Mouse (Mus musculus): ENCODE results near the gene Trub2.
"Not testable (repeated sequence)": the region's sequence is repeated elsewhere in the genome, so short reads cannot be mapped to it uniquely, and the experiment has no call there.

Trub2 gene

DNA sequence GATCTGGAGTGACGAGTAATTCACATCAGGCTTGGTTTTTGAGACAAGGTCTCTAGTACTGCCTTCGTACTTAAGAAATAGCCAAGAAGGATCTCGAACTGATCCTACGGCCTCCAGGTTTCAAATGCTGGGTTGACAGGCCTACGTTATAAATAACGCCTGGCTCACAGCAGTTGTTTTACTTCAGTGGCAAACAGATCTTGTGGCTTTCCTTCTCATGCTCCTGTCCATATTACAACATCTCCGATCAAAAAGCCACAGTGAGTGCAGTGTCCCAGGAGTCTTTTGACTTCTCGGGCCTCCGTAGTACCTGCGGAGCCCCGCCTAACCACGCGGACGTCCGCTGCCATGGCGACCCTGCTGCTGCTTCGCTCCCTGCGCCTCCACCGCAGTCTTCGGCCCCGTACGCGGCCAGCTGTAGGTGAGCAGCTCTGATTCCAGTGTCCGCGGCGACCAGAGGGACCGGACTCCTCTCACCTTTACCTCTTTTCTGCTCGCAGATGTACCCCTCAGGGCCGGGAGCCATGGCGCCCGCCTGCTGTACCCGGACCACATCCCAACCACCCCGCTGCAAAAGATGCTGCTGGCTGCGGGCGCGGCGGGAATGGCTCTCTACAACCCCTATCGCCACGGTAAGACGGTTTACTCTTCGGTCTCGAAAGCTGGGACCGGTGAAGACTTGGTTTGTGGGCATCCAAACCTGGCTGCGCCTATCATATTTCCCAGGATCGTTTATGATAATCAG, at the start of gene Trub2:
TSS of gene Trub2 (minus strand) at position 566 of the 745 bp plus-strand sequence.
- peak; percentile 53 for DNase-seq (ENCODE audit: low spot score)

DNA sequence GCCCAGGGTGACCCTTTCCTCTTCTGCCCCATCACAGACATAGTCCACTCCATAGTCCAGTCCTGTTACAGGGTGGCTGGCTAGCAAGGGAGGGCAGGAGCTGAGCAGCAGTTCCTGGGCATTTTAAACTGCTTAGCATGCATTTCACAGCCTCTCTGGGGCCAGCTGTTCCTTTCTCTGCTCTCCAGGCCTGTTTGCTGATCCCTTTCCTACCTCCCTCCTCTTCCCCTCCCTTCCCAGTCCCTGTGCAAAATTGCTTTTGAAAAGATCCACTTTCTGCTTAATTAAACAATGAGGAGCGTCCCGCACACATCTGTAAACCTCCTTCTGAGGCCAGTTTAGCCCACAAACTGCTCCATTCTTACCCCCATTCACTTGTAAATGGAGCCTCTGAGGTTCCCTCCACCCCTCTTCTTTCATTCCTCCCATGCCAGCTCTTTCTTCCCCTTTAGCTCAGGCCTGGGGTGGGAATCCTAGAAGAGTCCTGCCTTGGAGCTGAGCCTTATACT, 47.1 kb upstream of the Trub2 start:
- DNase-seq (ENCODE audit: low spot score): no peak

DNA sequence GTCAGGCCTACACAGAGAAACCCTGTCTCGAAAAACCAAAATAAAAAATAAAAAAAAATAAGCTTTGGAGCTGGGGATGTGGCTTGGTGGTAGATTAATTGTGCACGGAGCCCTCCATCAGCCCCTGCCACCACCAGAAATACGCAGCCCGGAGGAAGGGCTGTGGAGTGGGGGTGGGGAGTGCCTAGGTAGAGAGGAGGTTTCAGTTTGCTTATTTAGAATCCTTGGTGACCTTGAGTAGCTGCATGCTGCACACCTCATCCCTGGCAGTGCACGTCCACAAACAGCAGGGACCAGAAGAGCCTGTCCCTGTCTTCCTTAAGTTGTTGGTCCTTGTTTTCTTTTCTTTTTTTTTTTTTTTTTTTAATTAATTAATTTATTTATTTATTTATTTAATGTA, 45.5 kb upstream of the Trub2 start:
- DNase-seq (ENCODE audit: low spot score): no peak

DNA sequence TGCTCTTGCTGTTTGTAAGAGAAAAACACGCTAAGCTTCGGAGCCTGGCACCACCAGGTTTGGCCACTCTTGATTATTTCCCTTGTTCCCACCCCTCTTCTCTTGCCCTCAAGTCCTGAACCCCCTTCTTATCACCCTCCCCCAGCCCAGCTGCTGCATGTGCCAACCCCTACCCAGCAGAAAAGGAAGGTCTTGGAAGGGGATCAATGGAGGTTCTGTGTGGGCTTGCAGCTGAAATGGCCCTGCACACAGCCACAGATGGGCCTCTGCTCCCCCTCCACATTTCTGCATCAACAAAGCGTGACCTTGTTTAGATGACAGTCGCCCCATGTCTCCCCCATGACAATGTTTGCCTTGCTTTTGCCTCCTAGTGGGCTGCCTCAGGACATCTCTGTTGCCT, 42.8 kb upstream of the Trub2 start:
- DNase-seq (ENCODE audit: low spot score): no peak

DNA sequence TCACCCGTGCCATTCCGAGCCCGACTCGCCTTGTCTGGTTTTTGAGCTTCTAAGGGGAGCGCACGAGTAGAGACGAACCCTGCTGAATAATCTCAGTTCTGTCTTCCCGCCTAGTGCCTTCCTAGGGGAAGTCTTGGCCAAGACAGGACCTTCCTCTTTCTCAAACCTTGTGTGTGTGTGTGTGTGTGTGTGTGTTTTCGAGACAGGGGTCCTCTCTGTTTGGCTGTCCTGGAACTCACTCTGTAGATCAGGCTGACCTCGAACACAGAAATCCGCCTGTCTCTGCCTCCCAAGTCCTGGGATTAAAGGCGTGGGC, 39.4 kb upstream of the Trub2 start:
- no peak for DNase-seq (ENCODE audit: low spot score)

DNA sequence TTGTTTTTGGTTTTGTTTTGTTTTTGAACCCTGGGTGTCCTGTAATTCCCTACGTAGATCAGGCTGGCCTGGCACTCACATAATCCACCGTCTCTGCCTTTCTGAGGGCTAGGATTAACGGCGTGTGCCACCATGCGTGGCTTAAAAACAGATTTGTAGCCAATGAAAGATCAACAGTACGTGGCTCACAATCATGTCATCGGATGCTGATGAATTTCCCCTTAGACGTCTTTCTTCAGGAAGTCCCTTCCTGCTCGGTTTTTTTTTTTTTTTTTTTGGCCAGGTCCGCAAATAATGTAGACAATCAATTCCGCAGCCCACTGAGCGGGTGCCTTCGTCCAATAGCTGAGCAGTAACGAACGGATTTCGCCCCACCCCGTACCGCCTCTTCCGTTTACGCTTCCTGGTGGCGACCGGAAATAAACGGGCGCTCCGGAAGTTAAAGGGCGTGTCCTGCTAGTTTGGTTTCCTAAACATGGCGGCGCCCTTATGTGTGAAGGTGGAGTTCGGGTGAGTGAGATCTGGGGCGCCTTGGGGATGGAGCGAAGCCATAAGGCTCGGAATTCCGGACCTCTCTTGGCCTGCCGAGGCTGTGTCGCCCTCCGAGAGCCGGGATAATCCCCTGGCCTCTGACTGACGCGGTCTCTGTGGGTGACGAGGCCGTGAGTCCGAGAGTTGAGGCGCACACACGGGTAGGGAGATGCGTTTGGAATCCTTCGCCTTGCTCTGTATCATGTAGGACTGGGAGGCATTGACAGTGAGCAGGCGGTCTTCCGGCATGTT, 38.8 kb upstream of the Trub2 start:
- peak; percentile 74 for DNase-seq (ENCODE audit: low spot score)

DNA sequence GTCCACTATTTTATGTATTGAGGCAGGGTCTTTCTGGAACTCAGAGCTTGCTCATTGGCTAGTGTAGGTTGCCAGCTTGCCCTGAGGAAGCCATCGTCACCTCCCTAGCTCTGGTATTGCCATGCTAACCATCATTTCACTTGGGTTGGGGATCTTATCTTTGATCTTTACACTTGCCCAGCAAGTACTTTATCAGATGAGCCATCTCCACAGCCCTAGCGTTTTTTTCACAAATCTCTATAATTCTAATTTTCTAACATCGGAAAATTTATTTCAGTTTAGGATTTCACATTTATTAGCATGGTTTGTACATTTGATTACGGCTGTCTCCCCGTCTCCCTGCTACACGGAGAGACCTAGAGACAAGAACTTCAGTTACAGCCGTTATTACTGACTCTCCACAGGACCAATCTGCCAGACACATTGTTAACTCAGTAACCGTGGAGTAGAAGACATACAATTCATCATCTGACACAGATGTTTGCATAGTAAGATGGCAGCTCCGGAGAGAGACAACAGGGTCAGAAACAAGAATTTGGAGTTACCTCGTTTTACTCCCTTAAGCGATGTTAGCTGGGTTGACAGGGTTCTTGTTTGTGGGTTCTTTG, 38.1 kb upstream of the Trub2 start:
- DNase-seq (ENCODE audit: low spot score): no peak

DNA sequence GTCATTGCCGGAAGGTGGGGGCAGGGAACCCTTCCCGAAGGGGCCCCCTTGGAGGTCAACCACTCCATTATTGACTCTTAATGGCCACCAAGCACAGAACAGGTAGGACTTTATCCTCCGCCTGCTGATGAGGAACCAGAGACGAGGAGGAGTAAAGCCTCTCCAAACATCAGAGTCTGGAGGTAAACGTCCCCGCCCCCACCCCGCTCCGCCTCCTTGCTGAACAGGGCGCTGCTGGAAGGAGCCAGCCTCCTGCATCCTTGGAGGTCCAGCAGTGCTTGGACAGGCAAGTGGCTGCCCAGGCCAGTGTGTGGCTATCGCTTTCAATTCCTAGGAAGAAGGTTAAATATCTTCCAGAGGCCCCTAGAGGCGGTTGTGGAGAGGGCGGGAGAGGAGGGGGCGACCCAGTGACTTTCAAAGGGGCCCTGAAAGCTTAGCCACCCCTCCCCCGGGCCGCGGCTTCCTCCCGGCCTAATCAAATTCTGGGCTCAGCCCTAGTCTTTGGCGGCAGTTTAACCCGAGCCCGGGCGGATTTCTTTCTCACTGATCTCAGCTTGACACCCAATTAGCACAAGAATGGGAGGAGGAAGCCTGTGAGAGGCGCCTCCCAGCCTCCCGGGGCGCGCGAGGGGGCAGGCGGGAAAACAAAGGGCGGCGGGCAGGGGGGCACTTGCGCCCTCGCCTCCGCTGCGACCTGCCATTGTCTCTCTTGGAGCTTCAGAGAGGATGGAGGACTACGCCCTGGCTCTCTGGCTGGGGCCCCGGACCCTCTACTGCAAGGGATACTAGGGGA, 31.9 kb upstream of the Trub2 start, which contains the start of gene Urm1:
TSS of gene Urm1 (plus strand) at position 51 of the 793 bp plus-strand sequence.
- DNase-seq (ENCODE audit: low spot score): peak; percentile 49

DNA sequence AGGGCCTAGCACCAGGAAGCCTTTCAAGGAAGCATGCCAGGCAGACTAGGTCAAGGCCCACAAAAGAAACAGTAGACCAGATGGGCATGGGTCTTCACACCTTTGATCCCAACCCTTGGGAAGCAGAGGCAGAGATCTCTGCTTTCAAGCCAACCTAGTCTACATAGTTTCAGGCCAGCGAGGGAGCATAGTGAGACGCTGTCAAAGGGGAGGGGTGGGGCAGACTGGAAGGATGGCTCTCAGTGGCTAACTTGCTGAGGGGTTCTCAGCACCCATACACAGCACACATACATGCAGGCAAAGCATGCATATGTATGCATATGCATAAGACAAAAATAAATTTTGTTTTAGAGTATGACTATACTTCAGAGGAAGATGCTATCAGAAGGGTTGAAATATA, 31.1 kb upstream of the Trub2 start:
- no peak for DNase-seq (ENCODE audit: low spot score)

DNA sequence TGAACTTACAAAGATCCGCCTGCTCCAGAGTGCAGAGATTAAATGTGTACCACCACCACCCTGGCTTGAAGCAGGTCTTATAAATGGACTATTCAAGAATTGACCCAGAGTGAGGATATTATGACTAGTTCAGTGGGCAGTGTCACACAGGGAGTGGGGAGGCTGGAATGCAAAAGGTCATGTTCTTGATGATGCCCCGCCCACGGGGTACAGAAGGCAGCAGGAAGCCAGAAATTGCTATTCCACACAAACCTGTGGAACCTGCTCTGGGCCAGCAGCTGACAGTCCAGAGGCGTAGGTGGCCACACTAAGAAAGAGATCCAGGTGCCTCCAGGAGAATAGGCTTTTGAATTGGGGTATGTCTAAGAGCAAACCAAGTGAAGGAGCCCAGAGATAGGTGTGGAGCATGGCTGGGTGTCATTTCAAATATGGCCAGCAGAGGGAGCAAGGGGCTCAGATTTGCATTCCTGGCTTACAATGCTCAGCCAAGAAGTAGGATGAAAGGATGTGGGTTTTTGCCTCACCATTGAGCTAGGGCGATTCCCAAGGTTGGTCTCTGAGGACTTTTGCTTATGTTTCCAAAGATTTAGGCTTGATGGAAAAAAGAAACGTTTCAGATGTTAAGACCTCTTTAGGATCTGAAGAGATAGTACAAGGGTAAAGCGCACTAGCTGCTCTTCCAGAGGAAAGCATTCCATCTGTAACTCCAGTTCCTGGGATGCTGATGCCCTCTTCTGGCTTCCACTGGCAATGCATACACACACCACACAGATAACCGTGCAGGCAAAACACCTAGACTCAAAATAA, 29.3 kb upstream of the Trub2 start:
- DNase-seq (ENCODE audit: low spot score): peak; percentile 72

DNA sequence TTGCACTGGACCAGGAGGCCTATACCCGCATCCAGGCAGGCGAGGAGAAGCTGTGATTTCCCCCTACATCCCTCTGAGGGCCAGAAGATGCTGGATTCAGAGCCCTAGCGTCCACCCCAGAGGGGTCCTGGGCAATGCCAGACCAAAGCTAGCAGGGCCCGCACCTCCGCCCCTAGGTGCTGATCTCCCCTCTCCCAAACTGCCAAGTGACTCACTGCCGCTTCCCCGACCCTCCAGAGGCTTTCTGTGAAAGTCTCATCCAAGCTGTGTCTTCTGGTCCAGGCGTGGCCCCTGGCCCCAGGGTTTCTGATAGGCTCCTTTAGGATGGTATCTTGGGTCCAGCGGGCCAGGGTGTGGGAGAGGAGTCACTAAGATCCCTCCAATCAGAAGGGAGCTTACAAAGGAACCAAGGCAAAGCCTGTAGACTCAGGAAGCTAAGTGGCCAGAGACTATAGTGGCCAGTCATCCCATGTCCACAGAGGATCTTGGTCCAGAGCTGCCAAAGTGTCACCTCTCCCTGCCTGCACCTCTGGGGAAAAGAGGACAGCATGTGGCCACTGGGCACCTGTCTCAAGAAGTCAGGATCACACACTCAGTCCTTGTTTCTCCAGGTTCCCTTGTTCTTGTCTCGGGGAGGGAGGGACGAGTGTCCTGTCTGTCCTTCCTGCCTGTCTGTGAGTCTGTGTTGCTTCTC, 27.5 kb upstream of the Trub2 start:
- DNase-seq (ENCODE audit: low spot score): no peak

DNA sequence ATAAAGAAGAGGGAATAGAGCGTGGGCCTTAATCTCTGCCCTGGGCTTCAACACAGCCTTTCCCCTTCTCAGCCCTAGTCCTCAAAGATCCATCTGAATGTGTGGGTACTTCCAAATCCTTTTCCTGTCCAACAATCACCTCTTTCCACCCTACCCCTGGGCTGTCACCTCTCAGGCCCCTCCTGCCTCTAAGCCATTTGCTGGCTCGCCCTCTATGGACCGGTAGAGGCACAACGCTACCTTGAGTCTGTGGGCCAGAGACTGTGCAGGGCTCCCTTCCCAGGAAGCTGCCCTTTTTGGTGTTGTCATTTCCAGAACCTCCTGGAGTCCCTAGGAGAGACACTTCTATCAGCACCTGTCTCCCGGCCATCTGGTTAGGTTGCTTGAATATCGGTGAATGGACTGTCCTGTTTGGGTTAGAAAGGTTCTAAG, 15.1 kb upstream of the Trub2 start:
- no peak for DNase-seq (ENCODE audit: low spot score)

DNA sequence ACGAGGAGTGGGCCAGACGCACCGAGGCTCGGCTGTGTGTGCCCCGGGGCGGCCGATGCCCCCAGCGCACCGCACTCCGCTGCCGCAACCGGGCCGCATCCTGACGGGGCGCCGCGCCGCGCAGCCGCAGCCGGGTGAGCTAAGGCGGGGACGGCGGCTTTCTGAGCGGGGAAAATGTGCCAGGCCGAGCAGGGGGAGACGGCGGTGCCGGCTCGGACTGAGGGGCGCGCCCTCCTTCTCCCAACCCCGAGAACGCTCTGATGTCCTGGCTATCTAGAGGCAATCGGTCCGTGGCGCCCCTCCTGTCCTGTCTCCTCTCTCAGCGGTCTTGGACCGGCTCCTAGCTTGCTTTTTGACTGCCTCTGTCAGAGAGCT, 14.5 kb upstream of the Trub2 start:
- DNase-seq (ENCODE audit: low spot score): no peak

DNA sequence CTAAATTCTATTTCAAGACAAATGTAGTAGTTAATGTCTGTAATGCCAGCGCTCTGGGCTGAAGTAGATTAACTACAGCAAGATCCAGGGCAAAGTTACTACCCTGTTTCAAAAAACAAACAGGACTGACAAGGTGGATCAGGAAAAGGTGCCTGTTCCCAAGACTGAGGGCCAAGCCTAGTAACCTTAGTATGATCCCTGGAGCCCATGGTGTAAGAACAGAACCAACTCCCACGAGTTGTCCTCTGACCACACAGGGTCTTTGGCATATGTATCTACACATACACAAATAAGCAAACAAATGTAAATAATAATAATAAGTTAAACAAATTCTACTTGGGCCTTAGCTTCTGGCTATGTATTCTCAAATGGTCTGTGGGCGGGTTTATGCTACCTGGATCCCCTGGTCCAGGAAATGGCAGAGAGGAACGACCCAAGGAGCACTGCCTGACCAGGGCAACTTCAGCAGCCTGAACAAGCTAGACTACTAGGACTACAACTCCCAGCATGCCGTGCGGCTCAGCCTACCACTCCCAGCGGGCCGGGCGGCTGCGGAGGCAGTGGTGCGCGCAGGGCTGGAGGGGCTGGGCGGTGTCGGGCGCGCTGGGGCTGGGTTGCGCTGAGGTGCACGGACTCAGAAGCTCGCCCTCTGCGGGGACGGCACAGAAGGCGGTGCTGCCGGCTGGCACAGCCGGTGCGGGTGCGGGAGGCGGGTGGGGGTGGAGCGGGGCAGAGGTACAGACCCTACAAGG, 13.9 kb upstream of the Trub2 start, which contains the start of gene Slc27a4:
TSS of gene Slc27a4 (plus strand) at position 560 of the 752 bp plus-strand sequence.
- peak; percentile 90 for DNase-seq (ENCODE audit: low spot score)

DNA sequence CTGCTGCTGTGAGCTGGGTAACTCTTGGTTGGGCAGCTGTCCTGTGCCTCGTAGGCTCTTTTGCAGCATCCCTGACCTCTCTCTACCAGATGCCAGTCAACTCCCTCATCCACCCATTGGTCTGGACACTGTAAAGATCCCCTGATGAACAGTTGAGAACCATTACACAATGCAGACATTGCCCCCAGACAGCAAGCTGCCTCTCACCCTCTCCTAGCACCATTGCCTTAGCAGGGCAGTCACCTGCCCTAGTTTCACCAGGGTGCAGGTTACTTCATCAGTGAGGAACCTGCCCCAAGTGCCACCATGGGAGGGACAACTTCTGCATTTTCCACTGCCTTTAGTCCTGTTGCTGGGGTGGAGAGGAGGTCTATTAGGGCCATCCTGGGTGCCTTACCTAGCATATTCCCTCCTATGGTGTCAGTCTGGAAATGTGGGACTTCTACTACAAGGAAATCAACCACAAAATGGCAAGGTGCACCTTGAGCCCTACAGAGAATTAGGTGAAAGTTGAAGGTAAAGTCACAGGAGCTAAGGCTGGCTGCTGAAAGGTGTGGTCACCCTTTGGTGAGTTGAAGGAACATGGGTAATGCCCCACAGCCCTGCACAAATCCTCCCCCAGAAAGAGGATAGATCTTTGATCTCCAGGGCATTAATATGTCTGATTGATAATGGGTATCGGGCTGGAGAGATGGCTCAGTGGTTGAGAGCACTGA, 4.6 kb upstream of the Trub2 start:
- DNase-seq (ENCODE audit: low spot score): no peak

DNA sequence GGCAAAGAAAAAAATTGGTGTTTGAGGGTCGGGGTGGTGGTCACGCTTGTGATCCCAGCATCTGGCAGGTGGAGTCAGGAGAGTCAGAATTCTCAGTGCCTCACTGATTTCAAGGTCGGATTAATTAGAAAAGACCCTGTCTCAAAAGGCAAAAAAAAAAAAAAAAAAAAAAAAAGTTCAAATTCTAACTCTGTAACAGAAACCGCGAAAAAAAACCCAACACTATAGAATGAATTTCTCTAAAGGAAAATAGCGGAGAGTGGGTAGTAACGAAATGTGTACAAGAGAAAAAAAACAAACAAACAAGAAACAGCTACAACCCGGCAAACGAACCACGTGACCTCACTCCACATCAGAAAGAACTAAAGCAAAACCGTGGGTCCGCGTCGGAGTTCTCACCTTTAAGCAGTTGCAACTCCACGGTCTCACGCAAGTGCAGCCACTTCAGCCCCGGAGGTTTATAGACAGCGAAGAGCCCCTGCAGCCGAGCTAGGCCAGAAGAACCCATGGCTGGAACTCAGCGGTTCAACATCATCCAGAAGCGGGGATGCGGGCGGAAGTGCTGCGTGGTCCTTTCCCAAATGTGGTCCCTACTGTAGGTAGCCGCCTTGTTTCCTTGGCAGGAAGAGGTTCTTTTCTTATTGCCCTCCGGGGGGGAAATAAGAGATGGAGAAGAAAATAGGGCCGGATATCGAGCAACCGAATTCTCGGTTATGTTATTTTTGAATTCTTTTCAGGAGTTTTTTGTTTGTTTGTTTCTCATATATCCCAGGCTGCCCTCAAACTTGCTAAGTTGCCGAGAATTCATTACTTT, 991 bp downstream of the Trub2 start, which contains the start of gene Coq4:
TSS of gene Coq4 (plus strand) at position 390 of the 814 bp plus-strand sequence.
- DNase-seq (ENCODE audit: low spot score): peak; percentile 70

DNA sequence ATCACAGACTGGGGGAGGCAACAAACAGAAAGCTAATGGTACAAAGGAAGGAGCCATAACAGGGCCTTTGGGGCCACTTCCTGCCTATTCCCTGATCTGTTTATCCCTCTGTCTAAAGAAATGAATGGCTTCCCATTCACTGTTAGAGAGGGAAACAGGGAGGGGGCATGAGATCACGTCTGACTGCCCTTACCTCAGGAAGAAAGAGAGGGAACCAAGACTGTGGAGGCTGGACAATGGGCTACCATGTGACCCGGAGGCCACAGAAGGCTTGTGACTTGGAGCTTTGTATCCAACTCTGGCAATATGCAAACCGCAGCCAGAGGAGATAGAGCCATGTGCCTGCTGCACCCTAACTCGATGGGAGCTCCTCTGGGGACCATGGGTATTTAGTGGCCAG, 4.0 kb downstream of the Trub2 start:
- DNase-seq (ENCODE audit: low spot score): no peak

DNA sequence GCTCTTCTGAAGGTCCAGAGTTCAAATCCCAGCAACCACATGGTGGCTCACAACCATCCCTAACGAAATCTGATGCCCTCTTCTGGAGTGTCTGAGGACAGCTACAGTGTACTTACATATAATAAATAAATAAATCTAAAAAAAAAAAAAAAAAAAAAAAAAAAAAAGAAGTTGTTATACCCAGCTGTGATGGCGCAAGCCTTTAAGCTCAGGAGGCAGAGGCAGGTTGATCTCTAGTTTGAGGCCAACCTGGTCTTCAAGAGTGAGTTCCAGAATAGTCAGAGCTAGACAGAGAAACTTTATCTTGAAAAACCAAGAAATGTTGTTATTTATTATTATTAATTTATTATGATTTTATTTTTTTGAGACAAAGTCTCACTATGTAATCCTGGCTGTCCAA, 7.0 kb downstream of the Trub2 start:
- DNase-seq (ENCODE audit: low spot score): not testable (repeated sequence)

Data from ovary, postnatal 10 days (tissue).